Mouse (Mus musculus) stomach, postnatal 0 days (tissue): ENCODE data around the gene Tnrc6b.

Experiments
- CTCF ChIP-seq: IDR thresholded peaks from 2 replicates; pipeline ENCODE4 v1.5.1; 2016; ENCODE audit warnings: antibody characterized with exemption, low read depth, mild to moderate bottlenecking, moderate library complexity
- EP300 ChIP-seq: optimal IDR thresholded peaks from 2 replicates; pipeline ENCODE3; 2016; ENCODE audit warnings: antibody characterized with exemption

DNA sequence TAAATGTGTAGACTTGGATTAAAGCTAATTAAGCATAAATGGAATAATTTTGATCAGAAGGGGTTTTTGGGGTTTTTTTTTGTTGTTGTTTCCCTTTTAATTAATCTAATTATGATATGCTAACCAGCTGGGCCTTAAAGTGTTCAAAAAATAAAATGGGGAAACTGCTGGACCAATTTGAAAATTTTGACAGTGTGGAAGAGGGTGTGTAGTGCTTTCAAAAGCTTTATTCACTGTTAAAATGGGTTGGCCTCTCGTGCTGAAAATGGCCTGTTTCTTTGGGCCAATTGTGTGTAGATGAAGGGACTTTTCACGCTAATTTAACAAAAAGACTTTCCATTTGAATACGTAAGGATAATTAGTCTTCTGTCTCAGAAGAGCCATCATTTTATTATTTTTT lies 89.1 kb downstream of the Tnrc6b start:
- TF ChIP-seq EP300 = no peak
- TF ChIP-seq CTCF = no peak
